Mouse (Mus musculus) monocyte, adult 2 months (primary cell): Measurements from ENCODE around the gene Gm14214.
A peak's percentile ranks its signal among the peaks of the same experiment; 100 is the strongest.

Source experiments
- DNase-seq, 2 experiments: peaks; one replicate each; pipeline ENCODE4 v3.0.0; 2022; ENCODE audit warnings: low spot score in 2 of 2, low read depth in 1 of 2

Gene Gm14214

DNA sequence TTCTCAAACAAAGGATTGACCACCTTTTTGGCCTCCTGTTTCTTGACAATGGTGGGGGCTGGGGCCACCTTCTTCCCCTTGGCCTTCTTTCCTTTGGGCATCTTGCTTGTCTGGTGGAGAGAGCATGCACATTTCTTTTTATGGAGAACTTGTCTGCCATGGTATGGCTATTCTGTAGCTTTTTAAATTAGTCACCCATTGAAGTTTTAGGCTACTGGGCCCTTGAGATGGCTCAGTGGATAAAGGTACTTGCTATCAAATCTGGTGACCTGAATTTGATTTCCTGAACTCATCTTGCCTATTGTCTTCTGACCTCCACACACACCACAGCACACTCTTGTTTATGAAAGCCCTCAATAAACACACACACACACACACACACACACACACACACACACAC, at the start of gene Gm14214:
Gm14214 (minus strand) TSS at position 101 of the 400 bp plus-strand sequence.
- no peak for DNase-seq

DNA sequence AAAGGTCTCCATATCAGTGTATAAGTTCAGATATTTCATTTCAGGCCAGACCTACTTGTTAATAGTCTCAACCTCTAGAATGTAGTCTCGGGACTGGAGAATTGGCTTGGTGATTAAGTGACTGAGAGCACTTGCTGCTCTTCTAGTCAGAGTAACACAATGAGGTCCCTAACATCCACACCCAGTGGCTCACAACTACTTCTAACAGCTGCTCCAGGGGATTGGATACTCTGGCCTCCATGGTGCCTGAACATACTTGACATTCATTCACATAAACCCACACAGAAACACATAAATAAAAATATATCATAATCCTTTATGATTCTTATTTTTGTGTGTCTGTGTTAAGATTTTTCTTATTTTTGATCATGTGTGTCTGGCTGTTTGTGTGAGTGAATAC, 48.8 kb upstream of the Gm14214 start:
- no peak for DNase-seq

DNA sequence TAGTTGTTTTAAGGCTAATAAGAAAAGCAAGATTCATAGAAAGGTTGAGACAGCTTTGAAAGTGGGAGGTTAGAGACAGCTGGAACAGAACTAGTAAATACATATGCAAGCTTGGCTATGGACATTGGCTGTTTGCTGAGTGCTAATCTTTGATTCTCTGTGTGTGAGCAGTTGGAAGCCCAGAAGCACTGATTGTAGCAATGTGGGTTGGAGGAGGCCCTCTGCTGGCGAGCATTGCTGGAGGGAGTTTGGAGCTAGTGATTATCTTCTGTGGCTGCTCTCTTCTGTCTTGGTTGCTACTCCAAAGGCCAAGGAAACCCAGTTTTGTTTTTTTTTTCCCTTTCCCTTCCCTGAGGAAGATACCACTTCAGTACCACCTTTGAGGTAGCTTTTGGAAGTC, 48.0 kb upstream of the Gm14214 start:
- no peak for DNase-seq

DNA sequence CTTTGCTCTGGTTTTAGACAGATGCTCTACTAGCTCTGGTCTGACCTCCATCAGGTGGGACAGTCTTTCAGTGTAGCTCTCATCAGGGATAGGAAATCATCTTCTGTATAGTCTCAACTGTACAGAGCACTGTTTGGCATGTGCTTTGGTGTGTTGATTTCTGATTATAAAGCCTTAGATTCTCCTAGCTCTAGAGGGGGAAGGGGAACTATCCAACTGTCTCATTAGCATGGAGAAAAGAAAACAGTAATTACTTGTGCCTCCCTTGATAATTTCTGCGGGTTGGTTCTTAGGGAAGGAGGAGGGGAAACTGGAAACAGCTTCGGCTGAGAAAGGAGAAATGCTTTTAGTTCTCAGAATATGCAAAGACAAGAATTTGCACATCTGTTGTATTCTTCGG, 47.3 kb upstream of the Gm14214 start:
- DNase-seq, result no peak

DNA sequence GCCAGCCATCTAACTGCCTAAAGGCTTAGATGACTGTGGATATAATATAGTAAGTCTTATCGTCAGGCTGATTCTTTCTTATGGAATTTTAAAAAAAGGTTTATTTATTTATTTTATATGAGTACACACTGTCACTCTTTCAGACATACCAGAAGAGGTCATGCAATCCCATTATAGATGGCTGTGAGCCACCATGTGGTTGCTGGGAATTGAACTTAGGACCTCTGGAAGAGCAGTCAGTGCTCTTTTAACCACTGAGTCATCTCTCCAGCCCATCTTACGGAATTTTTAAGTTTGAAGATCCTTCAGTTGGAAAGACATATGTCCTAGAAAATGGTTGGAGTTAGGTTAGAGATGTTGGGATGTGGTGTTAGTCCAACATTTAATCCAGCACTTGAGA, 43.6 kb upstream of the Gm14214 start:
- DNase-seq, result no peak

DNA sequence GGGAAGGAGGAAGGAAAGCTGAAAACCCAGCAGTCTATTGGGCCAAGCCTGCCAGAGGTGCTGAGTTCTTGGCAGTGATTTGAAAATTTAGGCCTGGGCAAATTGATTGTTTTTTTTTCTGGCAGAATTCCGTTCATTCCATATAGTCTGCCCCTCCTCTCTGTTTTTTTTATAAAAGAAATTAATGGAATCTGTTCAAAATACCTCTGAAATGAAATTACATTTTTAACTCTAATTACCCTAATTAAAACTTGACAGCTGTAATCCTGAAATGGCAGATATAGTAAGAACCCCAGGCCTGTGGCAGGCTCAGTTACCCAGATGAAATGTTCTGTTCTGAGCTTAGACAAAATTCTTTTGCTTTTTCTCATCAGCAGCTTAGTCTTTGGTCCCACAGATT, 41.0 kb upstream of the Gm14214 start:
- no peak for DNase-seq

DNA sequence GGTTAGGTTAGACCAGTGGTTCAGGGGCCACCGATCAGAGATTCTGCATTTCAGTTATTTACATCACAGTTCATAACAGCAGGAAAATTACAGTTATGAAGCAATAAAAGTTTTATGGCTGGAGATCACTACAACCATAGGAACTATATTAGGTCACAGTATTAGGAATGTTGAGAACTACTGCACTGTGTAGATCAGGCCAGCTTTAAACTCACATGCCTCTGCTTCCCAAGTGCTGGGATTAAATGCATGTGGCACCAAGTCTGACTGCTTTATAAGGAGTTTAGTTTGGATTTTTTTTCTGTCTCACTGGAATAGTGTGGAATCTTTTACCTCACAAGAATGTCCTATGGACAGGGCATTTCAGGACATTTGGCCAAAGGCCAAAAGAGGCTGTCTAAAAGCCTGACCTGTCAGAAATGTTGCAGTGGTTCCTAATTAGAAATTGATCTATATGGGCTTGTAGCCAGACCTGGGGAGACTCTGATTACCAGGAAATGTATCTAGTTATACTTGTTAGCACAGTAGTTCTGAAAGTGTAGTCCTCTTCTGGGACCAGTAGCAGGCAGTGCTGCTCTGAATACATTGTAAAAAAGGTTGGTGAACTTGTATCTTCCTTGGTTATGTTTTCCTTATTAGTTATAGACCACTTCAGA, 39.4 kb upstream of the Gm14214 start:
- no peak for DNase-seq

DNA sequence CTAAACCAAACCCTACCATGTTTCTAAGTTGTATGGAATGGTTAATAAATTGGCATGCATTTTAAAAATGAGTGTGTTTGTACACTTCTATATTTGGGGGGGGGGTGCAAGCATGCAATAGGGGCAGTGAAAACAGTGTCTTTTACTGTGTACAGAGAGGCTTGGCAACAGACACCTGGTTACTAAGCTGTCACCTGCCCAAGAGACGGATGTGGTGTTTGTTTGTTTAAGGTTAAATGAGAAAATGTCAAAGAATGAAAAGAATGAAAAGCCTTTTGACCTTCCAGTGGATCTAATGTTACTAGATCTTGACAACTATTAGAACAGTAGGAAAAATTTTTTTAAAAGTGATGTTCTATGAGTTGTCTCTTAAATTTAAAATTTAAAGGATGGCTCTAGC, 37.9 kb upstream of the Gm14214 start:
- DNase-seq, result no peak

DNA sequence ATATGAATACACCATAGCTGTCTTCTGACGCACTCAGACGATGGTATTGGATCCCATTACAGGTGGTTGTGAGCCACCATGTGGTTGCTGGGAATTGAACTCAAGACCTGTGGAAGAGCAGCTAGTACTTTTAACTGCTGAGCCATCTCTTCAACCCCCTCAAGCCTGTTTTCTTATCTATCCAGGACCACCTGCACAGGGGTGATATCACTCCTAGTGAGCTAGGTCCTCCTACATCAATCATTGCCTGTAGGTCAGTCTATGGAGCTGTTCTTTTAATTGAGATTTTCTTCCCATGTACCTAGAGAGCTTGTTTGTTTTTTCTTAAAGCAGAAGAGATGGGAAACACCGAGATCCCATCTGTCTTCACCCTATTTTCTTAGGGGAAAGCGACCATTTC, 34.0 kb upstream of the Gm14214 start:
- no peak for DNase-seq

DNA sequence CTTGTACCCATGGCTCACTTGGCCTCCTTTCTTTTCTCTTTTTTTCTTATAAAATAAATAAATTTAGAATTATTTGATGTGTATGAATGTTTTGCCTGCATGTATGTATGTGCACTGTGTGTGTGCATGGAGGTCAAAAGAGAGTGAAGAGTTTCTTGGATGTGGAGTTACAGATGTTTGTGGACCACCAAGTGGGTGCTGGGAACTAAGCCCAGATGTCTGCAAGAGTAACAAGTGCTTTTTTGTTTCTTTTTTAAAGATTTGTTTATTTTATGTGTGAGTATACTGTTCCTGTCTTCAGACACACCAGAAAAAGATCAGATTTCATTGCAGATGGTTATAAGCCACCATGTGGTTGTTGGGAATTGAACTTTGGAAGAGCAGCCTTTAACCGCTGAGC, 33.5 kb upstream of the Gm14214 start:
- no peak for DNase-seq

DNA sequence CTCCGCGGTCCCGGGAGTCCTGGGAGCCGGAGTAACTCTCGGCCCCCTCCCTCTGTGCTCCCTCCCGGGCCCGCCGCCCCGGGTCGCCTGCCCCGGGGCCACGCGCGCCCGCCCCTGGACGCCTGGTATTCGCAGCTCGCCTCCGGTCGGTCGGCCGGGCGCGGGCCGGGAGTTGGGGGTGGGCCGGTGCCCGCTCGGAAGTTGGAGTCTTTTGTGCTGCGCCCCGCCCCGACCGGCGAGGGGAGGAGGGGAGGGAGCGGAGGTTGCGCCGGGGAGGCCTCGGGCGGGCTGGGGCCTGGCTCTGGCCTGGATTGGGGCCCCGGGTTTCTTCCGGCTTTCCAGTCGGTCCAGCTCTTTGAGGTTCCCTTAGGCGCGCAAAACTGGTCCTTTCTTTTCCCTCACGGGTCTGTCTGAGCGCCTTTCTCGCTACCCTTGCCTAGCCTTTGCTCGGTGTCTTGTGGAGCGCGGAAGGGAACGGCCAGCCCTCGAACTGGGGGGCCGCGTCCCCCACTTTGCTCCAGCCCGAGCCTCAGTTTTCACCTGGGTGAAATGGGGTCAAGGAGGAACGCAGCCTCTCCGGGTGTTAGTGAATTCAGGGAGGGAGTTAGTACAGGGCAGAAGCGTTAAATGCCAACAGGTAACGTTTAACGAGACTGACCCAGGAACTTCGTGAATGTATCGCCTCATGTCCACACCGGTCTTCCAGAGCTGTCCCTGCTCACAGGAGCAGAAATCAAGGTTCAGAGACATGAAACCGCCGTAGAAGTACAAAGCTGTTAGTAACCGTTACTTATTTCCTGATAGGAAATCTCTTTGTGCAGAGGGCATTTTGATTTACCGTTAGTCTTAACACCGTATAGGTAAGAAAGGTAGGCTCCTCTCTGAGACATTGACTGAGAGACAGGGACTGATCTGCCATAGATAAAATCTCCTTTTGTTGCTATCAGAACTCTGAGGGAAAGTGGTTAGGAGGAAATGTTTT, 22.1 kb upstream of the Gm14214 start:
- peak; percentile 9 to 45 for DNase-seq

DNA sequence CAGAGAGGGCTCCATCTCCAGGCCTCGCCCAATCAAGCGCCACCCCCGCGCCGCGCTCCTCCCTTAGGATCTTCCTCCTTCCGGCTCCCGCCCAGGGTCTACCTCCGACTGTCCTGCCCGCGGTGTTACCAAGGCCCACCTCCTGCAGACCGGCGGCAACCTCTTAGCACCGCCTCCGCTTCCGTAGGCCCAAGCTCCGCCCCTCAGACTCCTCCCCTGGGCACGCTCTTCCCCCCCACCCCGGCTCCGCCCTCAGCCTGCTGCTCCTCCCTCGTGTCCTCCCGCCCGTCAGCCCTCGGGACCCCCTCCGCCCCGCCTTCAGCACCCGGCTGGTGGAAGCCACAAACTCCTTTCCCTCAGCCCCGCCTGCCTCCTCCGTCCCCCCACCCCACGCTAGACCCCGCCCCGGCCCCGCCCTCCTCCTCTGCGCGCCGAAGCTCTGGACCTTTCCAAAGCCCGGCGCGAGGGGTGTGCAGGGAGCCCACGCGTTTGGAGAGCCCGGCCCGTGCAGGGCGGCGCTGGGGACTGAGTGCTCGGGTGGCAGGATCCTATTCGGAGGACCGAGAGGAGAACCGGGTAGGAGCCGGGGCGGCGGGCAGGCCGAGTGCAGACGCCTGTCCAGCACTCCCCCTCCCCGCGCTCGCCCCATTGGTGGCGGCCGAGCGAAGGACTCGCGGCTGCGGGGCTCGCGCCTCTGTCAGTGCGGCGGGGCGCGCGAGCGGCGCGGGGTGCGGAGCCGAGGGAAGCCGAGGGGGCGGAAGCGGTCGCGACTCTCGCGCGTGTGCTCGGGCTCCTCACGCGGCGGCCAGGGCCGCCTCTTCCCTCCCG, 21.0 kb upstream of the Gm14214 start, which contains the start of the genes Raly and a:
Raly (plus strand) TSS at position 441 of the 828 bp plus-strand sequence.
a (plus strand) TSS at position 747 of the 828 bp plus-strand sequence.
- DNase-seq, result peak; percentile 87 to 91

DNA sequence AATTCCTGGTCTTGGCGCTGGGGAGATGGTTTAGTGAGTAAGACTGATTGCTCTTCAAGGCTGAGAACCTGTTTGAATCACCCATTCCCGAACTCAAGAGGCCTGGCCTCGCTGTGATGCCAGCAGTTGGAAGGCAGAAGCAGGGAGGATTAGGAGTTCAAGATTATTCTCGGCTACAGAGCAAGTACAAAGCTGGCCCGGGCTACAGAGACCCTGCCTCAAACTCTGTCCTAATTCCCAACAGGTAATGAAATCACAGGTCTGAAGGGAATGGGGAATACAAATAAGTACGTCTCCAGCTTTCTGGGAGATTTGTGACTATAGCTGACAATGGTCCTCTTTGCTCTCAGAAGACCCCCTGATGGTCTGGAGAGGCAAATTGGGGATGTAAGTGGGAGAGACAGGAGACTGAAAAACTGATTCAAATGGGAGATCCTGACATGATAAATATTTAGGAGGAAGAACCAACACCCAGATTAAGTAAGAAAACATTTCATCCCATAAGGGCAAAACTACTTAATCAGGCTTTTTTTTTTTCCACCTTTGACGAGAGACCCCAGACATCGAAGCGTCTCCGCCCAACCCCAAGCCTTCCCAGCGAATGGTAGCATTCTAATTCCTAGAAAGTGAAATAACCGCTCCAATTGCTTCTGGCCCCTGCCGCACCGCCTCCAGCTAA, 20.3 kb upstream of the Gm14214 start:
- no peak for DNase-seq

DNA sequence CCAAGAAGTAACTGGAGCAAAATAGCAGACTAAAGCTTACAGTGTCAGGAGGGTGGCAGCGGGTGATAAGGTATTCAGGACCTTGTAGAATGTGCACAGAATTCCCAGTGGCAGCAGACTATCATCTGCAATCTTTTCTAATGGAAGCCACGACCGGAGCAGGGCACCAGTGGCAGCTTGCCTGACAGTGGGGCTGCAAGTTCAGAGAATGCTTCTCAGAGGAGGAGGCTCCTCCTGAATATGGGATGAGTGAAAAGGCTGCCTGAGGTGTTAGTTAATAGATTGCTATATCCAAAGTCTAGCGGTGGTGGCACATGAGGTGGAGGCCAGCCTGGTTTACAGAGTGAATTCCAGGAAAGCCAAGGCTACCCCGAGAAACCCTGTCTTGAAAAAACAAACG, 19.6 kb upstream of the Gm14214 start:
- DNase-seq, result no peak

DNA sequence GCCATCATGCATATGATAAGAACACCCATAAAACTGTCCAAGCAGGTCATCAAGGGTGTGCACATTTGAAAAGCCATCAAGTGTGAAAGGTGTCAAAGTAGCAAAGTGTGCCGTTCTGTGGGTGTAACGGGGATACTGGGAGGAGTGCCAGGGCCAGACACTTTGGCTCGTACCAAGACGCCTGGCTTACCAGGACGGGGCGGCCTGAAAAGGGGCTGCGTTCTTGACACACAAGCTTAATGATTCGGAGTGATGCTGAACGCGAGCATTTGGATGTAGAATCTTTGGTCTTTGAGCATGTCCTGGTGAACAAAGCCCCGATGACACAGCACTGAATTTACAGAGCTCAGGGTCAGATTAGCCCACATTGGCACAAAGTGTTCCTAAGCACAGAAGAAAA, 16.9 kb upstream of the Gm14214 start:
- no peak for DNase-seq

DNA sequence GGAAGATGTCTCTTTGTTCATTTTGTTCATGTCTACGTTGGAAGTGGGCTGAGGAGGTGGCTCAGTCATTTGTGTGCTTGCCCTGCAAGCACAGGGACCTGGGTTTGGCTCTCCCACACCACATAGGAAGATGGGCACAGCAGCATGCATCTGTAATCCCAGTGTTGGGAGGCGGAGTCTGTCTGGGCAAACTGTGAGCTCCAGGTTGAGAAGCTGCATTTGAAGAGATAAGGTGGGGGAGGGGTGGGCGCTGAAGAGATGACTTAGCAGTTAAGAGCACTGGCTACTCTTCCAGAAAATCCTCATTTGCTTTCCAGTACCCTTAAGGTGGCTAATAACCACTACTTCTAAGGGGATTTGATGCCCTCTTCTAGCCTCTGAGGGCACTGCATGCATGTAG, 16.4 kb upstream of the Gm14214 start:
- DNase-seq, result no peak

DNA sequence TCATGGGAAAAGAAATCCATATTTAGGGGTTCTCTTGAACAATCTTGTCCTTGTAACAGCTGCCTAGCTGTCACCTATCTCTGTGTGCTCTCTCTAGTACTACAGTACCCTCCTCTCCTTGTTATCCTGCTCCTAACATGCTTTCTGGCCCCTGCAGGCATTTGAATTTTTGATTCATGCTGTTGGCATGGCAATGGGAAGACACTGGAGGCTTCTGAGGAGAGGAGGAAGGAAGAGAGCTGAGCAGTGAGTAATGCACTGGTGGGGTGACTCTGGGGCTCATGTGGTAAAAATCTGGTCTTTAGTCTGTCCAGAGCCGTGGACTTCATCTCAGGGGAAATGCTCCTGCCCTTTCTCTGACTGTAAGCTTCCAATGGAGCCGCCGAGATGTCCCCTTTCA, 15.5 kb upstream of the Gm14214 start:
- DNase-seq, result no peak

DNA sequence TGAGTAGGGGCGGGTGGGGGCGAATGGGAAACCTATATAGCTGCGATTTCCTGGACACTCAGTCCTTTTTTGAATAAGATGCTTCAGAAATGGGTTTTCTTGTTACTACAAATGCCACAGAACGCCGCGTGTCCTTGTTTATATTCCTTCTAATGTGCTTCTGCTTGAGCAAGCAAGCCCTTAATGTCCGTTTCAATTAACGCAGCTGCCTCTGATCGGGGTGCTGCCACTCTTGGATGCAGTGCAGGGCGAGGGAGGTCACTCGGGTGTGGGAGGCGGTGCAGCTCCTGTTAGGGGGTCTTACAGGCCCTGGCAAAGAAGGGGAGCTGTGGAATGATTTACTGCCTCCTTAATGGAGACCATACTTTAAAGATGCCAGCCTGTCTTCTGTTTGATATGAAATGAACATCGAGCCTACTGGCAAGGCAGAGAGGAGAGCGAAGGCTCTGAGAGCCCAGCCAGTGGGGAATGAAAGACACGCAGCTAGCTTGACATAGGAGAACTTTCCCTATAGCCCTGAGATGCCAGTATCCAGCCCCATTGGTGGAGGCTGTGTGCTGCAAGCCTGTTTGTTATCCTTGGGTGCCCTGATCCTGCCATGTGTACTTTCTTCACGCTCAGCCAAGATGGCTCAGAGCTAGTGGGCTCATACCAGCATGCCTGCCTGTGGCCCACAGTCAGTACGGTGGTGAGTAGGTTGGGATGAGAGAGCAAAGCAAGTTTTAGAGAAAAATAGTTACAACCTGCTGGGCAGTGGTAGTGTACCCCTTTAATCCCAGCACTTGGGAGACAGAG, 13.2 kb upstream of the Gm14214 start:
- DNase-seq, result no peak

DNA sequence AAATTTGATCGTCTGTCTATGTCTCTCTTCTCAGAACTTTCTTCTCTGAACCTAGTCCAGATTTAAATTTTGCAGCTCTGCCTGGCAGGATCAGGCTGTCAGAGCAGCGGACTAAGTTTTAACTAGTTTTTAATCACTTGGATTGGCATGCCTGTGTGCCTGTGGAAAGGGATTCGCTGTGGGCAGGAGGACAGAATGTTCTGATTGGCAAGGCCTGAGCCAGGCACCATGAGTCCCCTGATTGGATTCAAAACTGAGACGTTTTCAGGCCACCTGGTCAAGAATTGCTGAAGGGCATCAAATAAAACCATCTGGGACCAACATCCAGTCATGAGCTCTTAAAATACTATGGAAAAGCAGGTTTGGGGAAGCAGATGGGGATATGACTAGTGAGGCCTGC, 12.5 kb upstream of the Gm14214 start:
- no peak for DNase-seq

DNA sequence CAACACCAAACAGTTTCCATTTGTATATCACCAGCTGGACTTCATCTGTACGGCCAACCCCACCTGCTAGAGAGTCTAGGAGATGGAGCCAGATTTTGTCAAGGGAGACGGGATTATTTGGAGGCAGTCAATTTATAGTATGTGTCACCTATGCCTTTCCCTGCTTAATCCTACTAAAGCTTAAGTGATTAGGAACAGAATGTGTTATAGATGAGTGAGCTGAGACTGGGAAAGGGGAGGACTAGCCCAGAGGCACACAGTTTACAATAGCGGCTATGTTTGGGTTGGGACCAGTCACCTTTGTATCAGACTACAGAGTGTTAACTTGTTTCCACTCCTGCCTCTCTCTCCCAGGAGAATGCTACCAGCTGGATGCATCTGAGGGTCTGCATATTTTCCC, 9.8 kb upstream of the Gm14214 start:
- DNase-seq, result no peak
